In genomic region chr19:58065001-58065314, GRCm38 (mm10) we compare ENCODE assay signal across 11 mouse cellular contexts.
A peak's percentile ranks its signal among the peaks of the same experiment; 100 is the strongest.
DNase-seq lines count a peak whose midpoint lies in the region; ATAC-seq and TF ChIP-seq lines count a peak whose summit lies in the region.
"Had no signal": no experiment of that assay in that cellular context is flagged by ENCODE, and none has a peak within 500 bp of the region (broad histone marks: within the 10 kb centered on the region; RNA-seq: fewer than 3 reads in every experiment).

No protein-coding gene starts in this region.

- no peaks in the 10 kb centered on the region for H3K36me3 ChIP-seq in intestine, postnatal 0 days (ENCODE audit: control insufficient read depth, insufficient read depth)
- H3K36me3 ChIP-seq: limb, embryonic 12.5 days had no signal

- no peak overlapping the region for H3K27ac ChIP-seq in intestine, postnatal 0 days (ENCODE audit: low read depth, low read length)
- H3K27ac ChIP-seq: limb, embryonic 12.5 days had no signal

- H3K9ac ChIP-seq in intestine, postnatal 0 days (ENCODE audit: low read depth, low read length), result no peak overlapping the region
- H3K9ac ChIP-seq: limb, embryonic 12.5 days had no signal

- 0 out of 2 replicates have a peak, but pooled peaks cover 2% of the 10 kb centered on the region for H3K4me1 ChIP-seq in intestine, postnatal 0 days (replicated peaks; ENCODE audit: control insufficient read depth, insufficient read depth, low read length)

- intact Hi-C loops in heart, postnatal 36 days (cut with DNase I), result no loop called here

- WGBS in intestine, postnatal 0 days, result 50% methylated on average over 5 of the region's 5 CpGs

- H3K9me3 ChIP-seq in intestine, postnatal 0 days (ENCODE audit: control insufficient read depth), result no peaks in the 10 kb centered on the region
- H3K9me3 ChIP-seq: limb, embryonic 12.5 days had no signal

- no peak overlapping the region for H3K4me2 ChIP-seq in intestine, postnatal 0 days (replicated peaks; ENCODE audit: low read depth)
- H3K4me2 ChIP-seq: limb, embryonic 12.5 days had no signal

- no peaks in the 10 kb centered on the region for H3K27me3 ChIP-seq in intestine, postnatal 0 days (replicated peaks; ENCODE audit: control insufficient read depth, insufficient read depth, low read length)
- H3K27me3 ChIP-seq: limb, embryonic 12.5 days had no signal

- TF ChIP-seq CTCF in intestine, postnatal 0 days (IDR thresholded peaks at IDR 0.05; ENCODE audit: low read depth), result no peak

- ATAC-seq in hematopoietic stem cell, adult 5-6 weeks (replicated peaks in 1 of 2; ENCODE audit: insufficient read depth in 1 of 2, low FRiP score in 2 of 2, low TSS enrichment in 1 of 2, low read depth in 1 of 2, poor library complexity in 2 of 2, severe bottlenecking in 2 of 2), result peak; percentile 66 to 71
- no peak for ATAC-seq in intestine, postnatal 0 days

- DNase-seq in heart, adult 11 months, result peak; percentile 86
- no peak for DNase-seq in heart, postnatal 36 days
- DNase-seq in CD8-positive naive resting alpha-beta T cell, adult 2 months (ENCODE audit: low read depth in 2 of 2, low spot score in 2 of 2), result peak; percentile 9 to 36
- peak; percentile 33 to 54 for DNase-seq in lung, postnatal 4 days
- DNase-seq in cerebellum, postnatal 4 days (ENCODE audit: low spot score in 2 of 2), result no peak
- DNase-seq in adrenal gland, postnatal 10 days, result no peak
- DNase-seq: cerebellum, adult 11 months; layer of hippocampus, adult 9-11 months had no signal

- H3K4me3 ChIP-seq in intestine, postnatal 0 days (ENCODE audit: low read depth, low read length), result no peak overlapping the region
- H3K4me3 ChIP-seq: limb, embryonic 12.5 days had no signal

Comparison
In these comparisons a context has a peak if more than half of its experiments do, and no peak if none do; other contexts are left out.
1. DNase-seq: peak in heart, adult 11 months (single experiment), CD8-positive naive resting alpha-beta T cell, adult 2 months (2 of 2) and lung, postnatal 4 days (2 of 2); none in heart, postnatal 36 days (0 of 2), cerebellum, postnatal 4 days (0 of 2) and adrenal gland, postnatal 10 days (single experiment).